Mouse (Mus musculus): ENCODE data around the gene Gm20431.
"Not testable (repeated sequence)": the region's sequence is repeated elsewhere in the genome, so short reads cannot be mapped to it uniquely, and the experiment has no call there.

Gene Gm20431

GRCm38 (mm10) chr2:167659177-167659846, 2.0 kb downstream of the Gm20431 start:
- no peak for DNase-seq (ENCODE audit: low read depth, low spot score)

GRCm38 (mm10) chr2:167658712-167659111, 2.6 kb downstream of the Gm20431 start:
- DNase-seq (ENCODE audit: low read depth, low spot score): no peak

GRCm38 (mm10) chr2:167657973-167658372, 3.3 kb downstream of the Gm20431 start:
- DNase-seq (ENCODE audit: low read depth, low spot score): no peak

- peak; percentile 89 for DNase-seq (ENCODE audit: low read depth, low spot score)
Measured at GRCm38 (mm10) chr2:167656629-167657478, 4.4 kb downstream of the Gm20431 start.

- no peak for DNase-seq (ENCODE audit: low read depth, low spot score)
Measured at GRCm38 (mm10) chr2:167654911-167655600, 6.2 kb downstream of the Gm20431 start.

GRCm38 (mm10) chr2:167652694-167653093, 8.6 kb downstream of the Gm20431 start:
- DNase-seq (ENCODE audit: low read depth, low spot score): no peak

GRCm38 (mm10) chr2:167651622-167652021, 9.7 kb downstream of the Gm20431 start:
- DNase-seq (ENCODE audit: low read depth, low spot score): no peak

- no peak for DNase-seq (ENCODE audit: low read depth, low spot score)
Measured at GRCm38 (mm10) chr2:167649290-167650032, 11.8 kb downstream of the Gm20431 start.

GRCm38 (mm10) chr2:167646411-167646810, 14.9 kb downstream of the Gm20431 start:
- DNase-seq (ENCODE audit: low read depth, low spot score): no peak

GRCm38 (mm10) chr2:167643356-167644052, 17.8 kb downstream of the Gm20431 start:
- DNase-seq (ENCODE audit: low read depth, low spot score): not testable (repeated sequence)

- DNase-seq (ENCODE audit: low read depth, low spot score): no peak
Measured at GRCm38 (mm10) chr2:167642164-167642563, 19.1 kb downstream of the Gm20431 start.

- peak; percentile 75 for DNase-seq (ENCODE audit: low read depth, low spot score)
Measured at GRCm38 (mm10) chr2:167641337-167641736, 20.0 kb downstream of the Gm20431 start.

- peak; percentile 78 for DNase-seq (ENCODE audit: low read depth, low spot score)
Measured at GRCm38 (mm10) chr2:167640279-167640678, 21.0 kb downstream of the Gm20431 start.

- no peak for DNase-seq (ENCODE audit: low read depth, low spot score)
Measured at GRCm38 (mm10) chr2:167634865-167635512, 26.3 kb downstream of the Gm20431 start.

GRCm38 (mm10) chr2:167634338-167634770, 26.9 kb downstream of the Gm20431 start:
- peak; percentile 99 for DNase-seq (ENCODE audit: low read depth, low spot score)

- no peak for DNase-seq (ENCODE audit: low read depth, low spot score)
Measured at GRCm38 (mm10) chr2:167633537-167633872, 27.8 kb downstream of the Gm20431 start.

- DNase-seq (ENCODE audit: low read depth, low spot score): no peak
Measured at GRCm38 (mm10) chr2:167632731-167633536, 28.4 kb downstream of the Gm20431 start.

- peak; percentile 99 for DNase-seq (ENCODE audit: low read depth, low spot score)
Measured at GRCm38 (mm10) chr2:167631591-167632448, 29.5 kb downstream of the Gm20431 start, which contains the start of gene Ube2v1. TSS of gene Ube2v1 (minus strand) at chr2:167632095.

Measured in CD4-positive, CD25-positive, alpha-beta regulatory T cell, adult 2 months (primary cell).